Mouse (Mus musculus): Measurements from ENCODE around the gene Ajuba. TPM values are rescaled to one million over a fixed set of nuclear protein-coding genes. Genes with fewer than 3 reads are reported as not detected.
"Not testable (repeated sequence)": the region's sequence is repeated elsewhere in the genome, so short reads cannot be mapped to it uniquely, and the experiment has no call there.

The Ajuba gene
- total RNA-seq (2021) = 10 to 100 TPM; 17.5 to 24.8 TPM
- long read RNA-seq, experiment 1, transcript Ajuba-201 (8 exons, 3,397 nt) = major isoform, 15 of 17 reads
- long read RNA-seq, experiment 1, partial matches to known transcripts = 0 of 17 reads
- long read RNA-seq, experiment 1, other reads (novel, unspliced or antisense) = 2 of 17 reads
- long read RNA-seq, experiment 2, transcript Ajuba-201 (8 exons, 3,397 nt) = major isoform, 19 of 24 reads
- long read RNA-seq, experiment 2, partial matches to known transcripts = 5 of 24 reads
- long read RNA-seq, experiment 2, other reads (novel, unspliced or antisense) = 0 of 24 reads

- DNase-seq = peak; percentile 92 to 96
Measured at GRCm38 (mm10) chr14:54577089-54577982, at the start of gene Ajuba. Gene Ajuba, minus strand, starts transcription at chr14:54577558.

- no peak for DNase-seq
Measured at GRCm38 (mm10) chr14:54624976-54625375, 47.6 kb upstream of the Ajuba start.

GRCm38 (mm10) chr14:54623334-54623733 is 46.0 kb upstream of the Ajuba start:
- no peak for DNase-seq

- no peak for DNase-seq
Measured at GRCm38 (mm10) chr14:54621133-54621532, 43.8 kb upstream of the Ajuba start, which contains the start of gene Psmb11. Gene Psmb11, plus strand, starts transcription at chr14:54621433.

- peak; percentile 88 to 89 for DNase-seq
Measured at GRCm38 (mm10) chr14:54617897-54618365, 40.6 kb upstream of the Ajuba start, which contains the start of gene Psmb5. Gene Psmb5, minus strand, starts transcription at chr14:54618022.

- peak in 1 of 2 experiments; percentile 37 for DNase-seq
Measured at GRCm38 (mm10) chr14:54617152-54617896, 40.0 kb upstream of the Ajuba start.

- no peak for DNase-seq
Measured at GRCm38 (mm10) chr14:54616226-54616825, 39.0 kb upstream of the Ajuba start.

GRCm38 (mm10) chr14:54614130-54614529 is 36.8 kb upstream of the Ajuba start:
- not testable (repeated sequence) for DNase-seq

- no peak for DNase-seq
Measured at GRCm38 (mm10) chr14:54610648-54611047, 33.3 kb upstream of the Ajuba start.

GRCm38 (mm10) chr14:54609962-54610361 is 32.6 kb upstream of the Ajuba start:
- peak in 1 of 2 experiments; percentile 62 for DNase-seq

- no peak for DNase-seq
Measured at GRCm38 (mm10) chr14:54609245-54609644, 31.9 kb upstream of the Ajuba start.

- DNase-seq = no peak
Measured at GRCm38 (mm10) chr14:54607226-54607625, 29.9 kb upstream of the Ajuba start.

GRCm38 (mm10) chr14:54605752-54606321 is 28.5 kb upstream of the Ajuba start, which contains the start of gene 4931414P19Rik:
Gene 4931414P19Rik, minus strand, starts transcription at chr14:54605993.
- DNase-seq = peak; percentile 88 to 96

GRCm38 (mm10) chr14:54603686-54604085 is 26.3 kb upstream of the Ajuba start:
- no peak for DNase-seq

GRCm38 (mm10) chr14:54603038-54603654 is 25.8 kb upstream of the Ajuba start:
- peak; percentile 97 to 98 for DNase-seq

- no peak for DNase-seq
Measured at GRCm38 (mm10) chr14:54602613-54603012, 25.3 kb upstream of the Ajuba start.

- DNase-seq = no peak
Measured at GRCm38 (mm10) chr14:54601601-54602000, 24.2 kb upstream of the Ajuba start.

- DNase-seq = no peak
Measured at GRCm38 (mm10) chr14:54597084-54597483, 19.7 kb upstream of the Ajuba start.

- no peak for DNase-seq
Measured at GRCm38 (mm10) chr14:54594631-54595414, 17.5 kb upstream of the Ajuba start.

GRCm38 (mm10) chr14:54594055-54594454 is 16.7 kb upstream of the Ajuba start:
- no peak for DNase-seq

All from adrenal gland, postnatal 36 days (tissue).